Mouse (Mus musculus) cerebellum, adult 2 months (tissue): ENCODE measurements around the gene Hspb1. TPM values are rescaled to one million over a fixed set of nuclear protein-coding genes. Genes with fewer than 3 reads are reported as not detected.

Experiments
- DNase-seq, 2 experiments: peaks; one replicate each; pipeline ENCODE4 v3.0.0; 2021
- H3K27ac ChIP-seq: fragments of 200-500 bp; 2 replicates; pipeline ENCODE4 v1.5.1; 2012; ENCODE audit warnings: low read length, control low read depth, inconsistent platforms; ENCODE audit not compliant: insufficient read depth
- H3K27me3 ChIP-seq: fragments of 200-500 bp; 2 replicates; pipeline ENCODE4 v1.6.1; 2012; ENCODE audit warnings: inconsistent platforms, mild to moderate bottlenecking, low read length, moderate library complexity; ENCODE audit not compliant: control insufficient read depth, insufficient read depth
- H3K4me1 ChIP-seq: fragments of 200-500 bp; 2 replicates; pipeline ENCODE4 v1.6.1; 2011; ENCODE audit warnings: low read length; ENCODE audit not compliant: control insufficient read depth, insufficient read depth
- H3K4me3 ChIP-seq: fragments of 200-500 bp; replicated peaks from 2 replicates; pipeline ENCODE3; 2011; ENCODE audit warnings: mild to moderate bottlenecking, low read depth, low read length, control low read depth; ENCODE audit not compliant: insufficient read depth
- CTCF ChIP-seq: fragments of 200-500 bp; IDR thresholded peaks from 2 replicates; pipeline ENCODE4 v1.5.1; 2011; ENCODE audit warnings: low read depth, mild to moderate bottlenecking, control low read depth, low read length, moderate library complexity, borderline replicate concordance; ENCODE audit not compliant: insufficient read depth
- POLR2A ChIP-seq: fragments of 200-500 bp; IDR thresholded peaks from 2 replicates; pipeline ENCODE4 v1.6.1; 2011; ENCODE audit warnings: low read length, control low read depth, borderline replicate concordance; ENCODE audit not compliant: insufficient read depth
- WGBS: fragments of 180-500 bp; shearing (Covaris S2); methylation state at CpG from one replicate; pipeline ENCODE4 v1.1.7; 2018; 5-methylcytosine and 5-hydroxymethylcytosine counted together
- polyA plus RNA-seq: library from polyadenylated mRNA; depleted of rRNA; stranded (reverse); fragments of >200 nt; gene quantifications from 2 replicates; pipeline ENCODE4 v1.2.3, GENCODE M21; 2012

Hspb1 gene
- polyA plus RNA-seq, 1 experiment = 49.2 TPM

DNA sequence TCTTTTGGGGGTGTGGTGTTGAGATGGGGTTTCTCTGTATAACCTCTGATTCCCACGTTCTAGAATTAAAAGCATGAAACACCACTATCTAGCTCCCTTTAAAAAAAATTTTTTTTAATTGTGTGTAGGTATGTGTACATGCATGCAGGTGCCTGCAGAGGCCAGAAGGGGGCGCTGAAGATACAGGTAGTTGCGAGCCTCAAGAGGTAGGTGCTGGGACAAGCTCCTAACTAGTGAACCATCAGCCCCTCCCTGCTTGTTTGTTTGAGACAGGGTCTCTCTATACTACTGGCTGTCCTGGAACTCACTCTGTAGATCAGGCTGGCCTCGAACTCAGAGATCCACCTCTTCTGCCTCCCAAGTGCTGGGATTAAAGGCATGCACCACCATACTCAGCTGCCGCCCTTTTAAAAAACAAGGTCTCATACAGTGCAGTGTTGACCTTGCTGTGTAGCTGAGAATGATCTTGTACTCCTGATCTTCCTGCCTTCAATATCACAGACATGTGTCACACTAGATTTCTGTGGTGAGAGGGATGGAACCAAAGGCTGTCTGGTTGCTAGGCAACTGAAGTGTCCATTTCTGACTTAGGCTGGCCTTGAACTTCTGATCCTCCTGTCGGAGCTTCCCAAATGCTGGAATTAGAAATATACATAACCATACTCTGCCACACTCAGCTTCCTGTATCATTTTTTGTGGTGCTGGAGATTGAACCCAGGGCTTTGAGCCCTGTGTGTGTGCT, 13.8 kb downstream of the Hspb1 start:
- no peak for TF ChIP-seq CTCF
- TF ChIP-seq POLR2A = no peak
- Histone ChIP-seq H3K4me3 (no peak overlapping the region), H3K27ac (no peak overlapping the region), H3K27me3 (no peaks in the 10 kb centered on the region), H3K4me1 (no peaks in the 10 kb centered on the region)
- peak in 1 of 2 experiments; percentile 22 for DNase-seq
- WGBS = 74% methylated on average over 6 of the region's 6 CpGs

DNA sequence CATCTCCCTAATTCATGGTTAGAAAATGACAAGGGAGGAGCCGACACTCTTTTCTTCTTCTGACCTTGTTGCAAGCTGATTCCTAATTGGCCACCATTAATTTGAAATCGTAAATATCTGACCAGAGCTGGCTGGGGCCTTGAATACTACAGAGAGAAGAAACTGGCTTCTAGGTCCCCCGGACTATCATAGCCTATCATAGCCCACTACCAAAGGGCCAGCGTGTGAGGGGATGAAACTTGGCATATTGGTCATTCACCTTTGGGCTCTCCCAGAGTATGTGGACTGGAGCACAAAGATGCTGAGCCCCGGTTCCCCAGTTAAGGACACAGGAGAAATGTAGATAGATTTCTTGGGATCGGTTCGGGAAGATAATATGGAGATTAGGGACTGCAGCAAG, 15.3 kb downstream of the Hspb1 start:
- WGBS = 16% methylated on average over 7 of the region's 7 CpGs
- Histone ChIP-seq H3K27me3 (no peaks in the 10 kb centered on the region), H3K27ac (peak overlapping the region; percentile 85), H3K4me3 (peak overlapping the region; percentile 59), H3K4me1 (peaks cover 8% of the 10 kb centered on the region)
- no peak for DNase-seq
- TF ChIP-seq POLR2A (no peak), CTCF (no peak)

DNA sequence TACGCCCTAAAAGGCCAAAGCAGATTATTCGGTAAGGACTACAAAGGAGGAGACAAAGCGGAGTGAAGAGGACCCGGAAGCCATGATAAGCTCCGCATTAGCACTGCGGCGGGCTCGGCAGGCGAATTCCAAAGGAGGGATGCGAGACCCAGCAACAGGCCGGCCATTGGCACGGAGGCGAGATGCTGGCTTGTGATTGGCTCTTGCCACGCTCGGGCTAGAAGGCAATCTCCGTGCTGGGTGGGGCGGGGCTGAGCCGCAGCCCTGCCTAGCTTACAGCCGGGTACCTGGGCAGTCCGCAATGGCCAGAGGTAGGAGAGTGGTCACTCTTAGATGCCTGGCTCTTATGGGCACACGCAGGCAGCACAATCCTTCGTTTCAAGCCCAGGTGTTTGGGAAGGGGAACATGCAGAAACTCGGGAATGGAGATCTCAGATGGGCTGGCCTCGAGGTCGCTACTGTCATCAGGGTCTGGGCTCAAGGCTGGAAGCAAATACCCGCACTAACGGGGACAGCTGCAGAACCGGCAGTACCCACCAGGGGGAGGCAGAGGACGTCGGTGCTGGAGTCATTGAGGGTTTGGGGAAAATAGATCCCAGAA, 15.9 kb downstream of the Hspb1 start:
- peak; percentile 99 for DNase-seq
- WGBS = under 1% methylated on average over 30 of the region's 30 CpGs

DNA sequence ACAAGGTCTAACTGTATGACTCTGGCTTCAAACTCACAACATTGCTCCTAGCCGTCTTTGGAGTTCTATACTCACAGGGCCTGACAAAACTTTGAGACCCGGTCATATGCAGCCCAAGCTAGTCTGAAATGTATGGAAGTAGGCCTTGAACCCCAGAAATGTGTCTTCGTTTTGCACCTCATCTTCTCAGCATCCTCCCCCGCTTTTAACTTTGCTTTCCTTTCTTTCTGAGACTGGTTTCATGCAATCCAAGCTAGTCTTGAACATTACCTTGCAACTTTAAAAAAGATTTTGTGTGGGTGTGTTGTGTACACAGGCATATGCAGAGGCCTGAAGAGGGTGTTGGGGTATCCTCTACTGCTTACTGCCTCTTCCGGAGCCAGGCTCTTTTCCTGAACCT, 16.5 kb downstream of the Hspb1 start:
- TF ChIP-seq CTCF = no peak
- TF ChIP-seq POLR2A = no peak
- 61% methylated on average over 5 of the region's 5 CpGs for WGBS
- H3K27ac ChIP-seq = no peak overlapping the region

More for the DNA sequence above, 15.9 kb downstream of the Hspb1 start:
- Histone ChIP-seq H3K27me3 (no peaks in the 10 kb centered on the region), H3K4me3 (peak overlapping the region; percentile 60), H3K4me1 (peaks cover 8% of the 10 kb centered on the region), H3K27ac (peak overlapping the region; percentile 85)
- TF ChIP-seq CTCF = peak; percentile 98
- TF ChIP-seq POLR2A = peak; percentile 99

DNA sequence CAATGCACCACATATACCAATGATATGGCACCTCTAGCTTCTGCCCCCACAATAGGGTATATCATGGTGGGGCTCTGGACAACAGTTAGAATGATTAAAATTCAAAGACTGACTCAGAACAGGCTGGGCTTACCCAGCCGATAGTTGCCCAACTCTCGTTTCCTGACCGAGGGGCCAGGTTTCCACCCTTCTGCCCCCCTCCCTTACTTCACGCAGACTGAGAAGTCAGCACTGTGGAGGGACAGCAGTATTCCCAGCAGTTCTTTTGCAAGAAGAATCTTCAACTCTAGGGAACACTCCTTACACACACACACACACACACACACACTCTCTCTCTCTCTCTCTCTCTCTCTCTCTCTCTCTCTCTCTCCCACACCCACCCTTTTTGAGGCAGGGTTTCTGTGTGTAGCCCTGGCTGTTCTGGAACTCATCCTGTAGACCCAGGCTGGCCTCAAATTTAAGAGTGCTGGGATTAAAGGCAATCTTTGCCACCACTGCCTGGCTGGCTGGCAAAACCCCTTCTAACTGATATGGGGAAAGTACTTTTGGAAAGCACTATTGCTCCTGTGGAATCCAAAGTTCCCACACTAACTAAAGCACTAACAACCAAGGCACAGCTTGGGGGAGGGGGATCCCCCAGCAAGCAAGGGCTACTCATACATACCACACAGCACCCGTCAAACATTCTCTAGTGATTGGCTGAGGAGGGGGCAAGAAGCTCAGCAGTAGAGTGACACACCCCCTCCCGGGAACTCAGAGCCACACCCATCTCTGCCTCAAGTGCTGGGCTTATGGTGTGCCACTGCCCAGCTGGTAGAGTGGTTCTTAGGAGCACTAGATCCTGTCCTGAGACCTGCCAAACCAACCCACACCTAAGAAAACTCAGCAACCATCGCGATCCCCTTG, 17.9 kb downstream of the Hspb1 start:
- H3K27ac ChIP-seq = no peak overlapping the region
- H3K4me1 ChIP-seq = peaks cover 15% of the 10 kb centered on the region
- H3K27me3 ChIP-seq = no peaks in the 10 kb centered on the region
- DNase-seq = peak in 1 of 2 experiments; percentile 13
- TF ChIP-seq CTCF (no peak), POLR2A (no peak)
- no peak overlapping the region for H3K4me3 ChIP-seq
- WGBS = 58% methylated on average over 8 of the region's 8 CpGs

More for the DNA sequence above, 16.5 kb downstream of the Hspb1 start:
- no peak for DNase-seq
- Histone ChIP-seq H3K4me3 (no peak overlapping the region), H3K27me3 (no peaks in the 10 kb centered on the region), H3K4me1 (peaks cover 9% of the 10 kb centered on the region)

DNA sequence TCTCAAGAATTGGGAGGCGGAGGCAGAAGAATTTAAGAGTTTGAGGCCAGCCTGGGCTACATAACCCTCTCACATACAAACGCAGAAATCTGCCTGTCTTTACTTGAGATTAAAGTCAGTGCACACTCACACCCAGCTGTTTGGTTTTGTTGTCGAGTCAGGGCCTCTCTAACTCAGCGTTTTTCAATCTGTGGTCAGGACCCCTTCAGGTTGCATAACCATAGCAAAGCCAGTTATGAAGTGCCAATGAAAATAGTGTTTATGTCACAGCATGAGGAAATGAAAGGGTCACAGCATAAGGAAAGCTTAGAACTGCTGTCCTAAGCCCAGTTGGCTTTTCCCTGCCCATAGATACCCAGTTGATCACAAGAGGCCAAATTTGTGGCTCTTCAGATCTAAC, 19.1 kb downstream of the Hspb1 start:
- no peaks in the 10 kb centered on the region for H3K27me3 ChIP-seq
- H3K4me3 ChIP-seq = no peak overlapping the region
- peak overlapping the region; percentile 37; the same call in 1 of the 2 replicates for H3K27ac ChIP-seq
- H3K4me1 ChIP-seq = peaks cover 28% of the 10 kb centered on the region
- 77% methylated on average over 4 of the region's 4 CpGs for WGBS
- peak in 1 of 2 experiments; percentile 10 for DNase-seq
- TF ChIP-seq POLR2A (no peak), CTCF (no peak)

DNA sequence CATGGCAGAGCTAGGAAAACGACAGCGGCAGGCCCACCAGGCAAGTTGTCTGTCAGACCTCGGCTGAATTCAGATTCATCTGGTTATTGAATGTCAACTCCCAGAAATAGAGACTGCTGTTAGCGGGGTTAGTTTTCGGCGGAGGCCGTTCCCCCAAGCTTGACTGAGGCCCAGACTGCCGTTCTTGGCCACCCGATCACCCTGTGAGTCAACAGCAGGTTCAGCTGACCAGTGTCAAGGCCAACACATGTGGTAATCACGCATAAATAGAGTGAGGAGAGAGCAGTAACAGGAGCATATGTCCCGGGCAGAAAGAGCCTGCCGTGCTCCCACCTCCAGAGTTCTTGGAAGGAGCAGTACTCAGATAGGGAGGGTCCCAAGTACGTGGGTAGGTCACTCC, 19.5 kb downstream of the Hspb1 start:
- DNase-seq = peak in 1 of 2 experiments; percentile 33
- no peak overlapping the region for H3K4me3 ChIP-seq
- peaks cover 29% of the 10 kb centered on the region for H3K4me1 ChIP-seq
- TF ChIP-seq POLR2A (no peak), CTCF (no peak)
- 30% methylated on average over 13 of the region's 13 CpGs for WGBS
- no peaks in the 10 kb centered on the region for H3K27me3 ChIP-seq
- peak overlapping the region; percentile 37; the same call in 1 of the 2 replicates for H3K27ac ChIP-seq
